Mouse (Mus musculus) lung, postnatal 0 days (tissue): ENCODE results near the gene Shisa6.

ENCODE experiments used
- CTCF ChIP-seq: IDR thresholded peaks from 2 replicates; pipeline ENCODE4 v1.5.1; 2016; ENCODE audit warnings: antibody characterized with exemption, mild to moderate bottlenecking
- EP300 ChIP-seq: IDR thresholded peaks from 2 replicates; pipeline ENCODE4 v1.6.1; 2016; ENCODE audit warnings: antibody characterized with exemption, mild to moderate bottlenecking, control low read depth

- no peak for TF ChIP-seq CTCF
- TF ChIP-seq EP300: no peak
Observed at GRCm38 (mm10) chr11:66366809-66367685, 158.7 kb downstream of the Shisa6 start.
